Mouse (Mus musculus) adrenal gland, postnatal 25 days (tissue): ENCODE measurements around the gene Gm28845. TPM values are rescaled to one million over a fixed set of nuclear protein-coding genes. Genes with fewer than 3 reads are reported as not detected.
"Not testable (repeated sequence)": the region's sequence is repeated elsewhere in the genome, so short reads cannot be mapped to it uniquely, and the experiment has no call there.

Source experiments
- DNase-seq: peaks from one replicate; pipeline ENCODE4 v3.0.0; 2021; ENCODE audit warnings: mixed read lengths
- total RNA-seq: library from RNA; stranded (reverse); gene quantifications from 2 replicates; pipeline ENCODE4 v1.2.3, GENCODE M21; 2021

Gm28845 gene
- total RNA-seq, 1 experiment from 2014 or later, result not detected

- no peak for DNase-seq
These were observed 11.6 kb downstream of the Gm28845 start for GRCm38 (mm10) chr1:65107654-65108279.

- DNase-seq, result no peak
These were observed 16.1 kb downstream of the Gm28845 start, which contains the start of gene Cryga for GRCm38 (mm10) chr1:65103273-65103672. TSS of gene Cryga (minus strand) at chr1:65103373.

- no peak for DNase-seq
These were observed 22.4 kb downstream of the Gm28845 start for GRCm38 (mm10) chr1:65096953-65097352.

GRCm38 (mm10) chr1:65091566-65091965, 27.8 kb downstream of the Gm28845 start:
- DNase-seq, result no peak

GRCm38 (mm10) chr1:65090370-65090769, 29.0 kb downstream of the Gm28845 start:
- DNase-seq, result peak; percentile 42

- DNase-seq, result no peak
These were observed 30.6 kb downstream of the Gm28845 start for GRCm38 (mm10) chr1:65088567-65089356.

- no peak for DNase-seq
These were observed 37.2 kb downstream of the Gm28845 start, which contains the start of gene Crygb for GRCm38 (mm10) chr1:65082188-65082587. TSS of gene Crygb (minus strand) at chr1:65082288.

- no peak for DNase-seq
These were observed 43.8 kb downstream of the Gm28845 start for GRCm38 (mm10) chr1:65075607-65076006.

- no peak for DNase-seq
These were observed 45.8 kb downstream of the Gm28845 start, which contains the start of gene Crygc for GRCm38 (mm10) chr1:65073589-65073988. TSS of gene Crygc (minus strand) at chr1:65073689.

GRCm38 (mm10) chr1:65067842-65068241, 51.5 kb downstream of the Gm28845 start:
- no peak for DNase-seq

GRCm38 (mm10) chr1:65064201-65064600, 55.2 kb downstream of the Gm28845 start:
- no peak for DNase-seq

GRCm38 (mm10) chr1:65063352-65063751, 56.0 kb downstream of the Gm28845 start, which contains the start of gene Crygd:
TSS of gene Crygd (minus strand) at chr1:65063452.
- no peak for DNase-seq

- DNase-seq, result no peak
These were observed 67.2 kb downstream of the Gm28845 start for GRCm38 (mm10) chr1:65052140-65052539.

- DNase-seq, result no peak
These were observed 67.7 kb downstream of the Gm28845 start for GRCm38 (mm10) chr1:65051696-65052095.

GRCm38 (mm10) chr1:65050952-65051351, 68.4 kb downstream of the Gm28845 start, which contains the start of gene Cryge:
TSS of gene Cryge (minus strand) at chr1:65051149.
- not testable (repeated sequence) for DNase-seq

Other genes with a start within 250 kb of the Gm28845 start
- 20.7 and 23.6 TPM in 2 replicates for gene Plekhm3, start 162.7 kb downstream of the Gm28845 start, total RNA-seq
- gene Akr1cl, start 86.8 kb downstream of the Gm28845 start, total RNA-seq, result 1,366 and 2,446 TPM in 2 replicates
- 0.49 TPM in 1 of 2 replicates, not detected in the other for gene Cryge, start 68.4 kb downstream of the Gm28845 start, total RNA-seq
- gene Crygd, start 56.1 kb downstream of the Gm28845 start, total RNA-seq, result not detected in 2 replicates
- gene Crygc, start 45.9 kb downstream of the Gm28845 start, total RNA-seq, result not detected in 2 replicates
- not detected in 2 replicates for gene Crygb, start 37.3 kb downstream of the Gm28845 start, total RNA-seq
- not detected in 2 replicates for gene Cryga, start 16.2 kb downstream of the Gm28845 start, total RNA-seq
- not detected in 2 replicates for gene D630023F18Rik, start 3.7 kb upstream of the Gm28845 start, total RNA-seq
- gene Idh1, start 66.9 kb upstream of the Gm28845 start, total RNA-seq, result 698 and 945 TPM in 2 replicates
- 33.8 and 36.8 TPM in 2 replicates for gene Pikfyve, start 67.1 kb upstream of the Gm28845 start, total RNA-seq
- gene Pth2r, start 162.5 kb upstream of the Gm28845 start, total RNA-seq, result not detected in 2 replicates